In genomic region chr3:55055038-55055746, GRCm38 (mm10) we compare ENCODE assay signal across 8 mouse cellular contexts. TPM values are rescaled to one million over a fixed set of nuclear protein-coding genes. Genes with fewer than 3 reads are reported as not detected.
DNase-seq lines count a peak whose midpoint lies in the region; ATAC-seq lines count a peak whose summit lies in the region.

Gene Ccna1, minus strand, starts transcription at chr3:55055501.

- peak within 1 kb of the TSS; percentile 99 for H3K4me2 ChIP-seq in lung, embryonic 15.5 days

- peaks cover 19% of the 10 kb centered on the region for H3K4me1 ChIP-seq in hindbrain, embryonic 10.5 days (replicated peaks)
- peaks cover 14% of the 10 kb centered on the region for H3K4me1 ChIP-seq in lung, embryonic 15.5 days

- ATAC-seq in lung, embryonic 15.5 days (ENCODE audit: borderline replicate concordance, extremely low read depth, low FRiP score, low TSS enrichment), result peak; percentile 92

- peaks cover 62% of the 10 kb centered on the region for H3K27me3 ChIP-seq in hindbrain, embryonic 10.5 days (ENCODE audit: insufficient read depth, poor library complexity, severe bottlenecking)
- H3K27me3 ChIP-seq in lung, embryonic 15.5 days, result peaks cover 26% of the 10 kb centered on the region

- H3K9me3 ChIP-seq in hindbrain, embryonic 10.5 days, result no peaks in the 10 kb centered on the region
- H3K9me3 ChIP-seq in lung, embryonic 15.5 days, result no peaks in the 10 kb centered on the region

- peak within 1 kb of the TSS; percentile 82 for H3K27ac ChIP-seq in hindbrain, embryonic 10.5 days
- H3K27ac ChIP-seq in lung, embryonic 15.5 days, result no peak within 1 kb of the TSS

- no peaks in the 10 kb centered on the region for H3K36me3 ChIP-seq in hindbrain, embryonic 10.5 days
- no peaks in the 10 kb centered on the region for H3K36me3 ChIP-seq in lung, embryonic 15.5 days

- peak within 1 kb of the TSS; percentile 76 for H3K4me3 ChIP-seq in hindbrain, embryonic 10.5 days
- H3K4me3 ChIP-seq in lung, embryonic 15.5 days, result peak within 1 kb of the TSS; percentile 55

- under 1% methylated on average over 71 of the region's 73 CpGs for WGBS in hindbrain, embryonic 10.5 days
- WGBS in lung, embryonic 15.5 days, result under 1% methylated on average over 73 of the region's 73 CpGs

- peak within 1 kb of the TSS; percentile 22; the same call in 1 of the 2 replicates for H3K9ac ChIP-seq in lung, embryonic 15.5 days

- DNase-seq in R1 (ENCODE audit: low read depth, low spot score), result peak; percentile 82
- DNase-seq in cerebellum, postnatal 14 days, result peak; percentile 74 to 76
- DNase-seq in frontal cortex, postnatal 14 days (ENCODE audit: low spot score in 2 of 2), result peak; percentile 47 to 73
- peak; percentile 83 for DNase-seq in hindbrain, embryonic 10.5 days (ENCODE audit: low spot score)
- DNase-seq in layer of hippocampus, adult 9-11 months, result peak; percentile 56
- peak; percentile 88 for DNase-seq in retina, postnatal 1 day
- no peak for DNase-seq in B cell, adult 2 months

RNA-seq across cellular contexts. Expression of gene Ccna1, which starts in this region (rescaled TPM):
- polyA plus RNA-seq in hindbrain, embryonic 10.5 days (2016; fragmentation: Nextera tagmentation; extraction: Ambion mirVana), result 2.1 and 2.9 TPM in 2 replicates
- 4.6 and 6.0 TPM in 2 replicates for polyA plus RNA-seq in lung, embryonic 15.5 days (2015; fragmentation: Nextera tagmentation; extraction: Ambion mirVana)

Comparison
In these comparisons a context has a peak if more than half of its experiments do, and no peak if none do; other contexts are left out.
1. DNase-seq: peak in R1 (single experiment), cerebellum, postnatal 14 days (2 of 2), frontal cortex, postnatal 14 days (2 of 2), hindbrain, embryonic 10.5 days (single experiment), layer of hippocampus, adult 9-11 months (single experiment) and retina, postnatal 1 day (single experiment); none in B cell, adult 2 months (0 of 2).